Mouse (Mus musculus) ES-E14 (cell line): ENCODE data around the gene Aldh1b1. TPM values are rescaled to one million over a fixed set of nuclear protein-coding genes. Genes with fewer than 3 reads are reported as not detected.
A peak's percentile ranks its signal among the peaks of the same experiment; 100 is the strongest.

Source experiments
- DNase-seq: peaks from one replicate; pipeline ENCODE4 v3.0.0-alpha.2; 2013; ENCODE audit warnings: low read depth, low spot score
- H3K27ac ChIP-seq: 2 replicates; pipeline ENCODE4 v1.5.1; 2012; ENCODE audit warnings: low read depth, mild to moderate bottlenecking, low read length, moderate library complexity, mixed read lengths; ENCODE audit not compliant: poor library complexity, insufficient read depth, severe bottlenecking
- H3K36me3 ChIP-seq: 2 replicates; pipeline ENCODE4 v1.6.1; 2012; ENCODE audit warnings: mild to moderate bottlenecking, low read length, moderate library complexity, mixed read lengths; ENCODE audit not compliant: control insufficient read depth, poor library complexity, insufficient read depth, severe bottlenecking
- H3K4me1 ChIP-seq, 2 experiments: fragments of 150-350 bp in 1 of 2; sonication (generic) in 1 of 2; 2 replicates each; pipeline ENCODE4 v1.6.1; 2012; ENCODE audit warnings: low read length in 2 of 2, mild to moderate bottlenecking in 1 of 2, mixed read lengths in 1 of 2; ENCODE audit not compliant: control insufficient read depth in 2 of 2, insufficient read depth in 2 of 2, poor library complexity in 1 of 2
- H3K4me3 ChIP-seq, 2 experiments: fragments of 150-350 bp in 1 of 2; sonication (generic) in 1 of 2; 2 replicates each; pipeline ENCODE4 v1.5.1; 2012; ENCODE audit warnings: low read length in 2 of 2, low read depth in 1 of 2, mild to moderate bottlenecking in 1 of 2, mixed read lengths in 1 of 2; ENCODE audit not compliant: insufficient read depth in 1 of 2, poor library complexity in 1 of 2, severe bottlenecking in 1 of 2
- H3K9ac ChIP-seq: 2 replicates; pipeline ENCODE4 v1.6.1; 2012; ENCODE audit warnings: low read depth, mild to moderate bottlenecking, low read length, mixed read lengths; ENCODE audit not compliant: poor library complexity, insufficient read depth, severe bottlenecking
- H3K9me3 ChIP-seq: fragments of 150-350 bp; sonication (generic); 2 replicates; pipeline ENCODE4 v1.6.1; 2012; ENCODE audit warnings: low read depth, mild to moderate bottlenecking, low read length; ENCODE audit not compliant: control insufficient read depth, insufficient read depth
- CHD2 ChIP-seq: IDR thresholded peaks from 2 replicates; pipeline ENCODE4 v1.6.1; 2014; ENCODE audit warnings: mild to moderate bottlenecking, low read depth, low read length, inconsistent platforms
- HCFC1 ChIP-seq: IDR thresholded peaks from 2 replicates; pipeline ENCODE4 v1.6.1; 2012; ENCODE audit warnings: low read length, inconsistent platforms, borderline replicate concordance; ENCODE audit not compliant: insufficient read depth
- MAFK ChIP-seq: IDR thresholded peaks from 2 replicates; pipeline ENCODE4 v1.6.1; 2014; ENCODE audit warnings: mild to moderate bottlenecking, low read depth, low read length, inconsistent platforms; ENCODE audit not compliant: insufficient read depth
- ZC3H11A ChIP-seq: IDR thresholded peaks from 2 replicates; pipeline ENCODE4 v1.6.1; 2012; ENCODE audit warnings: low read depth, mild to moderate bottlenecking, inconsistent platforms, low read length, borderline replicate concordance
- ZNF384 ChIP-seq: IDR thresholded peaks from 2 replicates; pipeline ENCODE4 v1.6.1; 2012; ENCODE audit warnings: low read depth, low read length, inconsistent platforms
- in situ Hi-C, 2 experiments: fragments of 600-800 bp; cut with MboI; formaldehyde crosslinking; loops; one replicate each; pipeline ENCODE4 v1.15.1; 2025; ENCODE audit warnings: low sequenced_read_pairs in 2 of 2, inconsistent platforms in 1 of 2; ENCODE audit not compliant: unreplicated experiment in 2 of 2
- total RNA-seq: library from RNA; depleted of rRNA; stranded (reverse); fragments of 300-350 nt; gene quantifications from 2 replicates; pipeline ENCODE4 v1.2.3, GENCODE M21; 2012

Gene Aldh1b1
- total RNA-seq, 1 experiment: 3.6 TPM

DNA sequence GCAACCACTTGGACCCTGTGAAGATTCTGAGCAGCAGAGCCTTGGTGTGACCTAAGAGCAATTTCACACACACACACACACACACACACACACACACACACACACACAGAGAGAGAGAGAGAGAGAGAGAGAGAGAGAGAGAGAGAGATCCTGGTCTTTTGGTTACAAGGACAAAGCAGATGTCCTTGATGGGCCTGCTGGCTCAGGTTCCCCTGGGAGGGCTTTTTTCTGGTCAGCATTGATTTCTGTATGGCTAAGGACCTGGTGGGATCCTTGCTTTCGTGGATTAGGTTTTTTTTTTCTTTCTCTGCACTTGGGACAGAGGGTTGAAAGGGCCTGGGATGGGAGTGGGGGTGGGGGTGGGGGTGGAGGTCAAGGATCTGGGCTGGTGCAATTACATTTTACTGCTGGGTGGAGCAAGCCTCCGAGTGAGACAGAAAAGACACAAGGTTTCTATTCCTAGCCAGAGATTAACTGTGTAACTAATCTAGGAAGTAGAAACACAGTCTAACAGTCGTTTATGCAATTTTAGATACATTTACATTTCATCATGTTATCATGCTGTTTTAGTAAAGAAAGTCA, 1.2 kb downstream of the Aldh1b1 start:
- DNase-seq: no peak
- peaks cover 8 to 13% of the 10 kb centered on the region in 2 experiments for H3K4me1 ChIP-seq
- no peak overlapping the region for H3K4me3 ChIP-seq
- no peak overlapping the region; the same call in 1 of the 2 replicates for H3K27ac ChIP-seq
- H3K9me3 ChIP-seq: no peaks in the 10 kb centered on the region
- no peak overlapping the region for H3K9ac ChIP-seq
- H3K36me3 ChIP-seq: peaks cover 3% of the 10 kb centered on the region; the same call in 1 of the 2 replicates
- in situ Hi-C loops: loop anchor here in 1 of 2 experiments (25.0 kb wide), 1 partner anchor 388 kb away; the partner anchor contains the start of gene Slc25a51
- TF ChIP-seq ZNF384: no peak
- TF ChIP-seq ZC3H11A: no peak
- TF ChIP-seq CHD2: no peak
- no peak for TF ChIP-seq MAFK
- TF ChIP-seq HCFC1: no peak

DNA sequence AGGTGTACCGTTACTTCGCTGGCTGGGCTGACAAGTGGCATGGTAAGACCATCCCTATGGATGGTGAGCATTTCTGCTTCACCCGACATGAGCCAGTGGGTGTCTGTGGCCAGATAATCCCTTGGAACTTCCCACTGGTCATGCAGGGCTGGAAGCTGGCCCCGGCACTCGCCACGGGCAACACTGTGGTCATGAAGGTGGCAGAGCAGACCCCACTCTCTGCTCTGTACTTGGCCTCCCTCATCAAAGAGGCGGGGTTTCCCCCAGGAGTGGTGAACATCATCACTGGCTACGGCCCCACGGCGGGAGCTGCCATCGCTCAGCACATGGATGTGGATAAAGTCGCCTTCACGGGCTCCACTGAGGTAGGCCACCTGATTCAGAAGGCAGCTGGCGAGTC, 4.1 kb downstream of the Aldh1b1 start:
- Histone ChIP-seq H3K27ac (no peak overlapping the region), H3K9ac (no peak overlapping the region), H3K4me1 (peaks cover 8 to 14% of the 10 kb centered on the region in 2 experiments), H3K9me3 (no peaks in the 10 kb centered on the region), H3K36me3 (peaks cover 3% of the 10 kb centered on the region; the same call in 1 of the 2 replicates), H3K4me3 (no peak overlapping the region)
- DNase-seq: no peak
- in situ Hi-C loops: no loop called here
- TF ChIP-seq HCFC1 (no peak), ZC3H11A (no peak), ZNF384 (no peak), CHD2 (no peak), MAFK (no peak)

DNA sequence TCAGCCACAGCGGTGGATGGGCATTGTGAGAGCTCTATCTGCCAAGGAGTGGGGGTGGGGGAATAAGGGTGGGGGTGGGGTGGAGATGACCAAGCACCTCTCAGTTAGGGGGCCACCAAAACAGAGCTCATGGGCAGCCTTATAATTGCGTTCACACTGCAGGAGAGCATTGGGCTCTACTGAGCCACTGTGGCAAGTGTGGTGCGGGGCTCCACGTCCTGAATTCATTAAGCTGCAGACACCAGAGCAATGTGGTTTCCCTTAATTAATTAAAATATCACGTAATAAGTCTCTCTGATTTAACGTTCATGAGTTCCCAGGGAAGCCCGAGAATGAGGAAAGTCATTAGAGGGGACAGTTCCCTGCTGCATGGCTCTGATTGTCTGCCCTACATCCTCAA, 9.2 kb downstream of the Aldh1b1 start:
- Histone ChIP-seq H3K9ac (no peak overlapping the region), H3K27ac (no peak overlapping the region), H3K4me3 (no peak overlapping the region), H3K9me3 (no peaks in the 10 kb centered on the region), H3K4me1 (peaks cover 14 to 26% of the 10 kb centered on the region in 2 experiments; a peak in 3 of 4 replicates), H3K36me3 (no peaks in the 10 kb centered on the region; the same call in 1 of the 2 replicates)
- no peak for DNase-seq
- in situ Hi-C loops: no loop called here
- no peak for TF ChIP-seq ZC3H11A
- no peak for TF ChIP-seq HCFC1
- no peak for TF ChIP-seq ZNF384
- no peak for TF ChIP-seq CHD2
- TF ChIP-seq MAFK: no peak

DNA sequence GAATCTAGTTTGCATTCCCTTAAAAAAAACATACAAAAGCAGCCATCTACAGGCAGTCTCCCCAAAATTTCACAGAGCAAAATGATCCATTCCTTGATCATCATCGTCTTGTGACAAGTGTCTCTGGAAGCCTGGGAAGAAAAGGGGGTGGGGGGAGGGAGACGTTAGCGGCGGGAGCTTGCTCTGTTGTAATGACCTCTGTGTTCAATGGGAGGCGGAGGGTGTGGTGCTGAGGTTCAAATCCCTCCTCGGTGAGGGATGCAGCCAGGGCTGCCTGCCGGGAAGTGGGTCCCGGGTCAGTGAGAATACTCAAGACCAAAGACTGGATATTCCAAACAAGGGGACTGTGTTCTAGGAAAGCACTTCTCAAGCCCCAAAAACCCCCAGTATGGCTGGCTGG, 12.4 kb downstream of the Aldh1b1 start:
- TF ChIP-seq MAFK (no peak), ZC3H11A (no peak), ZNF384 (peak; percentile 52; the same call in 1 of the 2 replicates)
- Histone ChIP-seq H3K9me3 (no peaks in the 10 kb centered on the region), H3K9ac (0 out of 2 replicates have a peak overlapping the region, but pooled peaks have one; percentile 2), H3K4me1 (peaks cover 14 to 36% of the 10 kb centered on the region in 2 experiments; a peak in 3 of 4 replicates), H3K4me3 (no peak overlapping the region; a peak in 1 of 4 replicates), H3K27ac (peak overlapping the region; percentile 34; the same call in 1 of the 2 replicates), H3K36me3 (no peaks in the 10 kb centered on the region; the same call in 1 of the 2 replicates)
- in situ Hi-C loops: no loop called here
- DNase-seq: no peak
